Mouse (Mus musculus) Muller cell, postnatal 12 days (primary cell): Measurements from ENCODE around the gene Slc38a5.
A peak's percentile ranks its signal among the peaks of the same experiment; 100 is the strongest.

ENCODE experiments used
- DNase-seq: peaks from one replicate; pipeline ENCODE4 v3.0.0-alpha.2; 2015; ENCODE audit errors: inconsistent ontology term

Gene Slc38a5

GRCm38 (mm10) chrX:8271083-8271820 is at the start of gene Slc38a5:
Slc38a5 (plus strand) TSS chrX:8271133.
- DNase-seq, result peak; percentile 3

- DNase-seq, result no peak
Observed at GRCm38 (mm10) chrX:8222296-8222677, 48.6 kb upstream of the Slc38a5 start.

- DNase-seq, result peak; percentile 81
Observed at GRCm38 (mm10) chrX:8222678-8223421, 48.1 kb upstream of the Slc38a5 start.

GRCm38 (mm10) chrX:8223473-8223872 is 47.5 kb upstream of the Slc38a5 start:
- no peak for DNase-seq

- DNase-seq, result no peak
Observed at GRCm38 (mm10) chrX:8230272-8230671, 40.7 kb upstream of the Slc38a5 start.

- DNase-seq, result no peak
Observed at GRCm38 (mm10) chrX:8233602-8234001, 37.3 kb upstream of the Slc38a5 start.

- DNase-seq, result no peak
Observed at GRCm38 (mm10) chrX:8236704-8237103, 34.2 kb upstream of the Slc38a5 start.

GRCm38 (mm10) chrX:8238804-8239395 is 32.0 kb upstream of the Slc38a5 start:
- DNase-seq, result peak; percentile 91

GRCm38 (mm10) chrX:8247680-8248079 is 23.3 kb upstream of the Slc38a5 start:
- DNase-seq, result no peak

GRCm38 (mm10) chrX:8248542-8249120 is 22.3 kb upstream of the Slc38a5 start:
- DNase-seq, result no peak

GRCm38 (mm10) chrX:8251789-8252333 is 19.1 kb upstream of the Slc38a5 start:
- no peak for DNase-seq

- peak; percentile 90 for DNase-seq
Observed at GRCm38 (mm10) chrX:8252334-8253285, 18.3 kb upstream of the Slc38a5 start, which contains the start of gene Ftsj1. Ftsj1 (minus strand) TSS chrX:8252406.

GRCm38 (mm10) chrX:8253711-8254110 is 17.2 kb upstream of the Slc38a5 start:
- no peak for DNase-seq

- DNase-seq, result no peak
Observed at GRCm38 (mm10) chrX:8255807-8256206, 15.1 kb upstream of the Slc38a5 start.

GRCm38 (mm10) chrX:8259478-8259877 is 11.5 kb upstream of the Slc38a5 start:
- DNase-seq, result no peak

GRCm38 (mm10) chrX:8263156-8263804 is 7.7 kb upstream of the Slc38a5 start:
- no peak for DNase-seq

- DNase-seq, result no peak
Observed at GRCm38 (mm10) chrX:8264222-8264621, 6.7 kb upstream of the Slc38a5 start.

- no peak for DNase-seq
Observed at GRCm38 (mm10) chrX:8272000-8272399, 1.1 kb downstream of the Slc38a5 start.

GRCm38 (mm10) chrX:8274056-8274455 is 3.1 kb downstream of the Slc38a5 start:
- DNase-seq, result no peak

- no peak for DNase-seq
Observed at GRCm38 (mm10) chrX:8288621-8289020, 17.7 kb downstream of the Slc38a5 start.
